Comparison of ENCODE assay signal across 9 mouse cellular contexts in the genomic region with DNA sequence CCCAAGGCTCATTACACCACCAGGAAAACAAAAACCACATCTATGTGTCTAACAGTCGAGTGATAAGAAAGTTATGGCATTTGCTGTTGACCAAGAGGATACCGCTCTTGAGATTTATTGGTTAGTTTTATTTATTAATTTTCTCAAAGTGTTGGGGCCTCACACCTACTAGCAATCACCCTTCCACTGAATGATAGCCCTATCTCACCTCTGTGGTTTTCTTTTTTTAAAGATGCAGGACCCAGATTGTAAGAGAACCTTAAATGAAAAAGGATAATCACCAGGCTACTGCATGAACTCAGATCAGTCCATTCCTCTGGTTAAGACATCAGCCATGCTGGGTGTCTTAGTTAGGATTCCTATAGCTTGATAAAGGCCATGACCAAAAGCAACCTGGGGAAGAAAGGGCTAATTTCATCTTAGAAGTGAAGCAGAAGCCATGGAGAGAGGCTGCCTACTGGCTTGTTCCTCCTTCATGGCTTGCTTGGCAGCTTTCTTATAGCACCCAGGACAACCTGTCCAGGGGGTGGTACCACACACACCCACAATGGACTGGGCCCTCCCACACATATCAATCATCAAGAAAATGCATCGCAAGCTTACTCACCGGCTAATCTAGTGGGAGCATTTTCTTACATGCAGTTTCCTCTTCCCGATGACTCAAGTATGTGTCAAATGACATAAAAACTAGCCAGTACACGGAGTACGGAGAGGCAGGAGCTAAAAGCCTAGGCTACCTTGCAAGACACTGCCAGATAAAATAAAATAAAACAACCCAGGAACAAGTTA. TPM values are rescaled to one million over a fixed set of nuclear protein-coding genes. Genes with fewer than 3 reads are reported as not detected.
DNase-seq lines count a peak whose midpoint lies in the region; ATAC-seq lines count a peak whose summit lies in the region.
"Had no signal": no experiment of that assay in that cellular context is flagged by ENCODE, and none has a peak within 500 bp of the region (broad histone marks: within the 10 kb centered on the region; RNA-seq: fewer than 3 reads in every experiment).

No protein-coding gene starts in this region.

- H3K9ac ChIP-seq in limb, embryonic 15.5 days = no peak overlapping the region
- no peak overlapping the region for H3K9ac ChIP-seq in midbrain, embryonic 15.5 days
- no peak overlapping the region for H3K9ac ChIP-seq in forebrain, embryonic 12.5 days
- H3K9ac ChIP-seq: limb, embryonic 12.5 days had no signal

- peak overlapping the region; percentile 11; the same call in 1 of the 2 replicates for H3K4me3 ChIP-seq in brown adipose tissue, adult 24 weeks (ENCODE audit: insufficient read depth, low read depth, low read length)
- no peak overlapping the region for H3K4me3 ChIP-seq in limb, embryonic 15.5 days
- no peak overlapping the region for H3K4me3 ChIP-seq in midbrain, embryonic 15.5 days
- H3K4me3 ChIP-seq in forebrain, embryonic 12.5 days (replicated peaks) = no peak overlapping the region
- H3K4me3 ChIP-seq: limb, embryonic 12.5 days had no signal

- no peaks in the 10 kb centered on the region for H3K9me3 ChIP-seq in limb, embryonic 15.5 days
- no peaks in the 10 kb centered on the region for H3K9me3 ChIP-seq in midbrain, embryonic 15.5 days
- H3K9me3 ChIP-seq in forebrain, embryonic 12.5 days = no peaks in the 10 kb centered on the region
- H3K9me3 ChIP-seq: limb, embryonic 12.5 days had no signal

- DNase-seq in heart, adult 8-10 months (ENCODE audit: low spot score) = peak; percentile 44
- DNase-seq in heart, postnatal 14 days = no peak
- DNase-seq in 3T3-L1 (ENCODE audit: low read depth, low spot score) = peak; percentile 87
- DNase-seq in left cerebral cortex, postnatal 4 days = no peak

- H3K27me3 ChIP-seq in limb, embryonic 15.5 days = no peaks in the 10 kb centered on the region
- H3K27me3 ChIP-seq in midbrain, embryonic 15.5 days (replicated peaks) = no peaks in the 10 kb centered on the region
- no peaks in the 10 kb centered on the region for H3K27me3 ChIP-seq in forebrain, embryonic 12.5 days
- H3K27me3 ChIP-seq: limb, embryonic 12.5 days had no signal

- H3K4me2 ChIP-seq in limb, embryonic 15.5 days = no peak overlapping the region
- no peak overlapping the region for H3K4me2 ChIP-seq in midbrain, embryonic 15.5 days
- H3K4me2 ChIP-seq in forebrain, embryonic 12.5 days = no peak overlapping the region
- H3K4me2 ChIP-seq: limb, embryonic 12.5 days had no signal

- intact Hi-C loops in heart, postnatal 14 days (cut with DNase I) = no loop called here
- intact Hi-C loops in left cerebral cortex, postnatal 4 days (cut with DNase I) = no loop called here

- WGBS in limb, embryonic 15.5 days = 55% methylated on average over 7 of the region's 7 CpGs
- 90% methylated on average over 7 of the region's 7 CpGs for WGBS in midbrain, embryonic 15.5 days
- 92% methylated on average over 7 of the region's 7 CpGs for WGBS in forebrain, embryonic 12.5 days

- peaks cover 66% of the 10 kb centered on the region for H3K4me1 ChIP-seq in brown adipose tissue, adult 24 weeks (ENCODE audit: control insufficient read depth, insufficient read depth, insufficient read length, low read length)
- H3K4me1 ChIP-seq in limb, embryonic 15.5 days = peaks cover 59% of the 10 kb centered on the region
- peaks cover 19% of the 10 kb centered on the region for H3K4me1 ChIP-seq in midbrain, embryonic 15.5 days
- H3K4me1 ChIP-seq in forebrain, embryonic 12.5 days = peaks cover 34% of the 10 kb centered on the region

- H3K36me3 ChIP-seq in limb, embryonic 15.5 days = no peaks in the 10 kb centered on the region
- H3K36me3 ChIP-seq in midbrain, embryonic 15.5 days (replicated peaks) = no peaks in the 10 kb centered on the region
- H3K36me3 ChIP-seq in forebrain, embryonic 12.5 days (replicated peaks) = no peaks in the 10 kb centered on the region

- peak overlapping the region; percentile 99 for H3K27ac ChIP-seq in brown adipose tissue, adult 24 weeks (replicated peaks; ENCODE audit: low read depth, low read length)
- H3K27ac ChIP-seq in limb, embryonic 15.5 days = peak overlapping the region; percentile 89
- no peak overlapping the region for H3K27ac ChIP-seq in midbrain, embryonic 15.5 days
- H3K27ac ChIP-seq in forebrain, embryonic 12.5 days = no peak overlapping the region

- ATAC-seq in limb, embryonic 15.5 days (ENCODE audit: insufficient number of reproducible peaks, low FRiP score, low TSS enrichment, low read depth) = no peak
- no peak for ATAC-seq in midbrain, embryonic 15.5 days (replicated peaks)
- no peak for ATAC-seq in forebrain, embryonic 12.5 days (ENCODE audit: low FRiP score)

RNA-seq across cellular contexts. Expression of gene B4galt1, which starts 7.5 kb away (rescaled TPM):
- 10 to 100 TPM; 53.9 to 60.3 (median 57.4) TPM for total RNA-seq in heart, adult 8-10 months (2022)
- total RNA-seq in heart, postnatal 14 days (2021) = 10 to 100 TPM; 65.7 to 70.3 TPM
- polyA plus RNA-seq in brown adipose tissue, adult 24 weeks (2012; ENCODE audit: insufficient read depth, insufficient read length, missing spikeins) = 33.0 and 33.8 TPM in 2 replicates
- 50.3 and 58.1 TPM in 2 replicates for polyA plus RNA-seq in limb, embryonic 15.5 days (2015; fragmentation: Nextera tagmentation; extraction: Ambion mirVana)
- polyA plus RNA-seq in midbrain, embryonic 15.5 days (2015; fragmentation: Nextera tagmentation; extraction: Ambion mirVana) = 7.5 and 7.8 TPM in 2 replicates
- polyA plus RNA-seq in forebrain, embryonic 12.5 days (2016; fragmentation: Nextera tagmentation; extraction: Ambion mirVana) = 12.8 and 14.0 TPM in 2 replicates
- 1 to 10 TPM; 6.7 TPM for total RNA-seq in left cerebral cortex, postnatal 4 days (2021)

Comparison
In these comparisons a context has a peak if more than half of its experiments do, and no peak if none do; other contexts are left out.
1. DNase-seq: peak in heart, adult 8-10 months (single experiment) and 3T3-L1 (single experiment); none in heart, postnatal 14 days (0 of 2) and left cerebral cortex, postnatal 4 days (single experiment).
2. H3K27ac ChIP-seq: peak in brown adipose tissue, adult 24 weeks (single experiment) and limb, embryonic 15.5 days (single experiment); none in midbrain, embryonic 15.5 days (single experiment) and forebrain, embryonic 12.5 days (single experiment).